Mouse (Mus musculus): ENCODE data around the gene Rbks. TPM values are rescaled to one million over a fixed set of nuclear protein-coding genes. Genes with fewer than 3 reads are reported as not detected.

The Rbks gene
- polyA plus RNA-seq, 1 experiment from 2014 or later: 2.7 TPM

GRCm38 (mm10) chr5:31686040-31686439, 11.4 kb downstream of the Rbks start:
- Histone ChIP-seq H3K9me3 (ENCODE audit: control insufficient read depth, low read length) (no peaks in the 10 kb centered on the region), H3K27me3 (replicated peaks; ENCODE audit: control insufficient read depth, insufficient read depth, low read length) (no peaks in the 10 kb centered on the region), H3K27ac (ENCODE audit: low read length) (no peak overlapping the region), H3K4me2 (ENCODE audit: low read length) (no peak overlapping the region), H3K4me1 (replicated peaks; ENCODE audit: control insufficient read depth, insufficient read depth, low read length) (no peaks in the 10 kb centered on the region), H3K9ac (replicated peaks; ENCODE audit: low read depth, low read length) (no peak overlapping the region), H3K4me3 (replicated peaks; ENCODE audit: low read length) (no peak overlapping the region), H3K36me3 (ENCODE audit: control insufficient read depth, insufficient read depth) (no peaks in the 10 kb centered on the region)
- ATAC-seq: no peak
- 38% methylated on average over 2 of the region's 2 CpGs for WGBS

DNA sequence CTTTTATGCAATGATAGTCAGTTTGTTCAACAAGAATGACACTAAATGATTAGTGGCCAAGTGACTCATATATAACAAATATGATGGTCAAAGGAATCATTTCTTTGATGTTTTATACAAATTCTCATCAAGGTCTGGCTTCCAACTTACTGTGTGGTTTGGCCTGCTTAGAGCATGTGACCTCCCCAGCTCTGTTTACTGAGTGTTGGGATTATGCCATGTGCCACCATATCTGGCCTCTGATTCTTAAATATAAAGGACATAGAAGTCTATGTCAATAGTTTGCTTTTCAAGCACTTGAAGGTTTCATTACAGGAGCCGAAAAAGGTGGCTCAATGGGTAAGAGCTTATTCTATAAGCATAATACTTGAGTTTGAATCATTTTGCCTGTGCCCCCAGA, 15.1 kb downstream of the Rbks start:
- H3K9me3 ChIP-seq (ENCODE audit: control insufficient read depth, low read length): no peaks in the 10 kb centered on the region
- no peak for ATAC-seq
- no peaks in the 10 kb centered on the region for H3K36me3 ChIP-seq (ENCODE audit: control insufficient read depth, insufficient read depth)
- no peak overlapping the region for H3K4me2 ChIP-seq (ENCODE audit: low read length)
- 86% methylated on average over 1 of the region's 1 CpGs for WGBS
- H3K27me3 ChIP-seq (replicated peaks; ENCODE audit: control insufficient read depth, insufficient read depth, low read length): no peaks in the 10 kb centered on the region
- H3K4me3 ChIP-seq (replicated peaks; ENCODE audit: low read length): no peak overlapping the region
- H3K4me1 ChIP-seq (replicated peaks; ENCODE audit: control insufficient read depth, insufficient read depth, low read length): no peaks in the 10 kb centered on the region
- H3K27ac ChIP-seq (ENCODE audit: low read length): no peak overlapping the region
- no peak overlapping the region for H3K9ac ChIP-seq (replicated peaks; ENCODE audit: low read depth, low read length)

- no peaks in the 10 kb centered on the region for H3K36me3 ChIP-seq (ENCODE audit: control insufficient read depth, insufficient read depth)
- no peaks in the 10 kb centered on the region for H3K27me3 ChIP-seq (replicated peaks; ENCODE audit: control insufficient read depth, insufficient read depth, low read length)
- no peak overlapping the region for H3K4me2 ChIP-seq (ENCODE audit: low read length)
- no peaks in the 10 kb centered on the region for H3K9me3 ChIP-seq (ENCODE audit: control insufficient read depth, low read length)
- no peak for ATAC-seq
- no peak overlapping the region for H3K27ac ChIP-seq (ENCODE audit: low read length)
- WGBS: 82% methylated on average over 4 of the region's 4 CpGs
- no peak overlapping the region for H3K9ac ChIP-seq (replicated peaks; ENCODE audit: low read depth, low read length)
- no peak overlapping the region for H3K4me3 ChIP-seq (replicated peaks; ENCODE audit: low read length)
- H3K4me1 ChIP-seq (replicated peaks; ENCODE audit: control insufficient read depth, insufficient read depth, low read length): no peaks in the 10 kb centered on the region
These were observed 17.2 kb downstream of the Rbks start for GRCm38 (mm10) chr5:31680183-31680582.

GRCm38 (mm10) chr5:31678000-31678399, 19.4 kb downstream of the Rbks start:
- no peaks in the 10 kb centered on the region for H3K9me3 ChIP-seq (ENCODE audit: control insufficient read depth, low read length)
- H3K4me3 ChIP-seq (replicated peaks; ENCODE audit: low read length): no peak overlapping the region
- 87% methylated on average over 1 of the region's 1 CpGs for WGBS
- H3K9ac ChIP-seq (replicated peaks; ENCODE audit: low read depth, low read length): no peak overlapping the region
- no peaks in the 10 kb centered on the region for H3K36me3 ChIP-seq (ENCODE audit: control insufficient read depth, insufficient read depth)
- no peak overlapping the region for H3K4me2 ChIP-seq (ENCODE audit: low read length)
- no peaks in the 10 kb centered on the region for H3K27me3 ChIP-seq (replicated peaks; ENCODE audit: control insufficient read depth, insufficient read depth, low read length)
- H3K27ac ChIP-seq (ENCODE audit: low read length): no peak overlapping the region
- H3K4me1 ChIP-seq (replicated peaks; ENCODE audit: control insufficient read depth, insufficient read depth, low read length): no peaks in the 10 kb centered on the region
- no peak for ATAC-seq

DNA sequence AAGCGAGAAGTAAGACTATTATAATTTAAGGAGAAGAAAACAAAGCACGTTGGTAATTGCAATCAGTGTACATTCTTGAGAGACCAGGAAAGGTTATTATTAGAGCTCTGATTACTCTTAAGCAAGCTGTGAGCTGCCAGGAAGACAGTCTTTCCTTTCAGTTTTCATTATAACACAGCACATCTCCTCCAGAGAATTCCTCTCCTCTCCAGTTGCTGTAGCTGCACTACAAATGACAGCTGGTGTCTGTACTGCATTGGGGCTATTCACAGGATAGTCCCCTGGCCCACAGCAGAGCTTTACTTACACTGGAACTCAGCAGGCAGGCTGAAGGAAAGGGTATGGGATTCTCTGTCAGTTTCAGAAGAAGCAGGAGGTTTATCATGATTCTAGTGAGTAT, 24.0 kb downstream of the Rbks start:
- Histone ChIP-seq H3K27me3 (replicated peaks; ENCODE audit: control insufficient read depth, insufficient read depth, low read length) (no peaks in the 10 kb centered on the region), H3K9me3 (ENCODE audit: control insufficient read depth, low read length) (no peaks in the 10 kb centered on the region), H3K4me3 (replicated peaks; ENCODE audit: low read length) (no peak overlapping the region), H3K4me1 (replicated peaks; ENCODE audit: control insufficient read depth, insufficient read depth, low read length) (peaks cover 8% of the 10 kb centered on the region), H3K9ac (replicated peaks; ENCODE audit: low read depth, low read length) (no peak overlapping the region), H3K27ac (ENCODE audit: low read length) (no peak overlapping the region), H3K4me2 (ENCODE audit: low read length) (no peak overlapping the region), H3K36me3 (ENCODE audit: control insufficient read depth, insufficient read depth) (no peaks in the 10 kb centered on the region)
- no peak for ATAC-seq
- 78% methylated on average over 2 of the region's 2 CpGs for WGBS

- no peak for ATAC-seq
These were observed 26.3 kb downstream of the Rbks start for GRCm38 (mm10) chr5:31671137-31671536.

DNA sequence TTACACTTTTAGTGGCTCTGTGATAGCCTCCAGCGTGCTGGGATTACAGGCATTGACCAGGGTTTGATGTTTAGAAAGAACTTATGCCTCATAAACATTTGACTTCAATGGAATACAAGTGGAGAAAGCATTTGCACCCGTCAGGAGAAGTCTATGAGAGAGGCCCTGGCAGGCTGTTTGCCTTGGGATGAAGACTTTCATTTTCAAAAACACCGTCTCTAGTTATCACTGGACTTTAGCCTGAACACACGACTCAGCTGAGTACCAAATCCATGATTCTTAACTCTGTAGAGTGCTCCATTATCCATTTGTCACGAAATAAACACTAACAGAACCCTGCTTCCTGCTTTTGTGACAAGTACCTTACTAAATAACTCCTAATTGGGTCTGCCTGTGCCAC, 27.4 kb downstream of the Rbks start:
- no peak overlapping the region for H3K4me3 ChIP-seq (replicated peaks; ENCODE audit: low read length)
- H3K27ac ChIP-seq (ENCODE audit: low read length): peak overlapping the region; percentile 63
- no peak for ATAC-seq
- H3K36me3 ChIP-seq (ENCODE audit: control insufficient read depth, insufficient read depth): no peaks in the 10 kb centered on the region
- H3K9ac ChIP-seq (replicated peaks; ENCODE audit: low read depth, low read length): no peak overlapping the region
- 63% methylated on average over 5 of the region's 5 CpGs for WGBS
- no peaks in the 10 kb centered on the region for H3K9me3 ChIP-seq (ENCODE audit: control insufficient read depth, low read length)
- no peak overlapping the region for H3K4me2 ChIP-seq (ENCODE audit: low read length)
- peaks cover 8% of the 10 kb centered on the region for H3K4me1 ChIP-seq (replicated peaks; ENCODE audit: control insufficient read depth, insufficient read depth, low read length)
- no peaks in the 10 kb centered on the region for H3K27me3 ChIP-seq (replicated peaks; ENCODE audit: control insufficient read depth, insufficient read depth, low read length)

More at GRCm38 (mm10) chr5:31671137-31671536, 26.3 kb downstream of the Rbks start:
- peaks cover 8% of the 10 kb centered on the region for H3K4me1 ChIP-seq (replicated peaks; ENCODE audit: control insufficient read depth, insufficient read depth, low read length)
- H3K36me3 ChIP-seq (ENCODE audit: control insufficient read depth, insufficient read depth): no peaks in the 10 kb centered on the region
- no peak overlapping the region for H3K9ac ChIP-seq (replicated peaks; ENCODE audit: low read depth, low read length)
- no peak overlapping the region for H3K4me3 ChIP-seq (replicated peaks; ENCODE audit: low read length)
- H3K9me3 ChIP-seq (ENCODE audit: control insufficient read depth, low read length): no peaks in the 10 kb centered on the region
- H3K27ac ChIP-seq (ENCODE audit: low read length): no peak overlapping the region
- H3K4me2 ChIP-seq (ENCODE audit: low read length): no peak overlapping the region
- WGBS: 72% methylated on average over 2 of the region's 2 CpGs
- H3K27me3 ChIP-seq (replicated peaks; ENCODE audit: control insufficient read depth, insufficient read depth, low read length): no peaks in the 10 kb centered on the region

- no peak overlapping the region for H3K4me2 ChIP-seq (ENCODE audit: low read length)
- no peak overlapping the region for H3K9ac ChIP-seq (replicated peaks; ENCODE audit: low read depth, low read length)
- no peak overlapping the region for H3K4me3 ChIP-seq (replicated peaks; ENCODE audit: low read length)
- H3K27ac ChIP-seq (ENCODE audit: low read length): peak overlapping the region; percentile 54
- WGBS: 79% methylated on average over 13 of the region's 13 CpGs
- H3K4me1 ChIP-seq (replicated peaks; ENCODE audit: control insufficient read depth, insufficient read depth, low read length): peaks cover 8% of the 10 kb centered on the region
- H3K36me3 ChIP-seq (ENCODE audit: control insufficient read depth, insufficient read depth): no peaks in the 10 kb centered on the region
- H3K27me3 ChIP-seq (replicated peaks; ENCODE audit: control insufficient read depth, insufficient read depth, low read length): no peaks in the 10 kb centered on the region
- no peak for ATAC-seq
- no peaks in the 10 kb centered on the region for H3K9me3 ChIP-seq (ENCODE audit: control insufficient read depth, low read length)
These were observed 29.0 kb downstream of the Rbks start for GRCm38 (mm10) chr5:31668325-31668968.

DNA sequence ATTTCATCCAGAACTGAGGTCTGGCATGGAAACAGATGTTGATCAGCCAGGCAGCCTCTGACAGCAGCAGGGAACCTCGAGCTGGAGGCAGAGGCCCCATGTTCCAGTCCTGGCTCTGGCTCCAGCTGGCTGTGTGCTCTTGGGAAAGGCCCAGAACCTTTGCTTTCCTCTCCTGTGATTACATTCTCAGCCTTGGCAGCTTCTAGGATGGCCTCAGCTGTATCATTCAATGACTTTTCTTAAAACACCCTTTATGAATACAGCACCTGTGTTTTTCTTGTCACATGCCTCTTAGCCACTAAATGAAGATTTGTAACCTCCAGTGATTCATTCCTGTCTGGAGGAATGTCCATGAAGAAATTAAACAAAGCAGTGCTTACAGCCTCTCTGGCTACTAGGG, 31.3 kb downstream of the Rbks start:
- Histone ChIP-seq H3K27ac (ENCODE audit: low read length) (0 out of 2 replicates have a peak overlapping the region, but pooled peaks have one; percentile 24), H3K4me3 (replicated peaks; ENCODE audit: low read length) (no peak overlapping the region), H3K9me3 (ENCODE audit: control insufficient read depth, low read length) (no peaks in the 10 kb centered on the region), H3K27me3 (replicated peaks; ENCODE audit: control insufficient read depth, insufficient read depth, low read length) (no peaks in the 10 kb centered on the region), H3K4me1 (replicated peaks; ENCODE audit: control insufficient read depth, insufficient read depth, low read length) (peaks cover 8% of the 10 kb centered on the region), H3K4me2 (ENCODE audit: low read length) (no peak overlapping the region), H3K36me3 (ENCODE audit: control insufficient read depth, insufficient read depth) (no peaks in the 10 kb centered on the region), H3K9ac (replicated peaks; ENCODE audit: low read depth, low read length) (no peak overlapping the region)
- ATAC-seq: no peak
- WGBS: 37% methylated on average over 1 of the region's 1 CpGs

DNA sequence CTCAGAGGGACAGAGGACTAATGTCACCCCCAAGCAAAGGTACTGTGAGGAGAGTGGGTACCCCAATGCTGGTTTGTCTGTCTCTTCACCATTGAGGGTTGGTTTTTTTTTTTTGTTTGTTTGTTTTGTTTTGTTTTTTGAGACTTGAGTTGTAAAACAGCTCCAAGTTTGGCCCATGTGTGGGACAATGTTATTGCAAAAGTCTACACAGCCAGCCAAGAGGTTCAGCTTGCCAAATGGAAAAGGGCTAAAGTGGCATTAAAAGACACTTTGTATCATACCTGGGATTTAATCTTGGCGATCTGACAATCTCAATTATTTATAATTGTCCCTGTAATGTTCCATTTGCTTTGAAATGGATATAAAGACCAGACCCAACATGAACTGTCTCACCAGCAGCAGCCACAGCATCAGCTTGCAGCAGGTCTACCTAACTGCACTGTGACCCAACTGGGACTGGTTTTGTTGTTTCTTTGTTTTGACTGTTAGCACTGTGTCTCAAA, 41.7 kb downstream of the Rbks start:
- WGBS: 85% methylated on average over 1 of the region's 1 CpGs
- no peaks in the 10 kb centered on the region for H3K27me3 ChIP-seq (replicated peaks; ENCODE audit: control insufficient read depth, insufficient read depth, low read length)
- H3K4me2 ChIP-seq (ENCODE audit: low read length): no peak overlapping the region
- no peaks in the 10 kb centered on the region for H3K36me3 ChIP-seq (ENCODE audit: control insufficient read depth, insufficient read depth)
- no peaks in the 10 kb centered on the region for H3K4me1 ChIP-seq (replicated peaks; ENCODE audit: control insufficient read depth, insufficient read depth, low read length)
- H3K27ac ChIP-seq (ENCODE audit: low read length): no peak overlapping the region
- no peaks in the 10 kb centered on the region for H3K9me3 ChIP-seq (ENCODE audit: control insufficient read depth, low read length)
- H3K9ac ChIP-seq (replicated peaks; ENCODE audit: low read depth, low read length): no peak overlapping the region
- no peak overlapping the region for H3K4me3 ChIP-seq (replicated peaks; ENCODE audit: low read length)
- ATAC-seq: no peak

All from forebrain, embryonic 16.5 days (tissue).